Mouse (Mus musculus): ENCODE measurements at regions not wholly inside any gene's neighbourhood (a gene's known extent, or its start where the extent isn't known, plus 50 kb on each side); places are given as distances from the start of the nearest gene placed in this dataset.

DNA sequence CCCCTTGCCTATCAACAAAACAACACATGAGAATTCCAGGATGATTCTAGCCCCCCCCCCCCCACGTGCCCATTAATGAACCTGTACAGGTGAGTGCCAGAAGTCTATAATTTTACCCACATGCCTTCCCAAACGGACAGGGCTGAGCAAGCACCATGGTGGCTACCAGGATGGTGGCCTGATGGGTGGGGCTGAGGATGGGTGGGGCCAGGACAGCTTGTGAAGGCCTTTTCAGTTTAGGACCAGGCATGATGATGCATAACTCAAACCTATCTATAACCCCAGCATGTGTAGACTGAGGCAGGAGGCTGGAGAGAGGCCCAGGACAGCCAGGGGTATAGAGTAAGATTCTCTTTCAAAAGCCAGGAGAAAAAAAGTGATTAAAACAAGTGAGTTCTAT lies 57.0 kb upstream of the Lemd2 start:
- no peak for DNase-seq
- TF ChIP-seq POLR2A (IDR thresholded peaks at IDR 0.05; ENCODE audit: low read depth, low read length) (no peak), CTCF (conservative IDR thresholded peaks at IDR 0.05; ENCODE audit: insufficient read depth, insufficient read length, low read depth, low read length) (no peak)
- Histone ChIP-seq H3K4me1 (ENCODE audit: control insufficient read depth, insufficient read depth, low read length) (no peaks in the 10 kb centered on the region), H3K36me3 (ENCODE audit: control insufficient read depth, insufficient read depth, low read length) (no peaks in the 10 kb centered on the region), H3K27ac (ENCODE audit: insufficient read depth, low read depth, low read length) (no peak overlapping the region), H3K27me3 (replicated peaks; ENCODE audit: control insufficient read depth, insufficient read depth, low read length) (no peaks in the 10 kb centered on the region; the same call in 1 of the 2 replicates), H3K4me3 (ENCODE audit: insufficient read depth, low read depth, low read length) (no peak overlapping the region)
- 66% methylated on average over 2 of the region's 2 CpGs for WGBS

DNA sequence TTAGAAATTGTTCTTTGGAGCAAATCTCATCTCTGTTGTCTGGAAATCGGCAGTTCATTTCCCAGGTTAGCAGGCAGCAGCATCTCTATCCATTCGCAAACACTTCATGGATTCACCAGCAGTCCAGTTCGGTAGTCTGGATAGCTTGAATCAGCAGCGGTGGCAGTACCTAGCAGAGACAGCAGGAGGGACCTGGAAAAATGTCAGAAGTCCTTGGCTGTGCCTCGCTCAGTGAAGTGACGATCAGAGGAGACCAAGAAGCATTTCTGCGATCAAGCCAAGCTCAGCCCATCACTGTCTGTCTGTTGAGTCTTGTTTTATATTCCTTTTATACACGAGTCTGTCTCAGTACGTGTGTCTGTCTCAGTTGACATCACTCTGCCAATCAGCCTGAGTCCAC lies 55.8 kb upstream of the Lemd2 start:
- Histone ChIP-seq H3K4me3 (ENCODE audit: insufficient read depth, low read depth, low read length) (no peak overlapping the region), H3K27me3 (replicated peaks; ENCODE audit: control insufficient read depth, insufficient read depth, low read length) (no peaks in the 10 kb centered on the region; the same call in 1 of the 2 replicates), H3K4me1 (ENCODE audit: control insufficient read depth, insufficient read depth, low read length) (no peaks in the 10 kb centered on the region), H3K27ac (ENCODE audit: insufficient read depth, low read depth, low read length) (no peak overlapping the region), H3K36me3 (ENCODE audit: control insufficient read depth, insufficient read depth, low read length) (no peaks in the 10 kb centered on the region)
- 93% methylated on average over 9 of the region's 9 CpGs for WGBS
- TF ChIP-seq POLR2A (IDR thresholded peaks at IDR 0.05; ENCODE audit: low read depth, low read length) (no peak), CTCF (conservative IDR thresholded peaks at IDR 0.05; ENCODE audit: insufficient read depth, insufficient read length, low read depth, low read length) (no peak)
- DNase-seq = no peak

DNA sequence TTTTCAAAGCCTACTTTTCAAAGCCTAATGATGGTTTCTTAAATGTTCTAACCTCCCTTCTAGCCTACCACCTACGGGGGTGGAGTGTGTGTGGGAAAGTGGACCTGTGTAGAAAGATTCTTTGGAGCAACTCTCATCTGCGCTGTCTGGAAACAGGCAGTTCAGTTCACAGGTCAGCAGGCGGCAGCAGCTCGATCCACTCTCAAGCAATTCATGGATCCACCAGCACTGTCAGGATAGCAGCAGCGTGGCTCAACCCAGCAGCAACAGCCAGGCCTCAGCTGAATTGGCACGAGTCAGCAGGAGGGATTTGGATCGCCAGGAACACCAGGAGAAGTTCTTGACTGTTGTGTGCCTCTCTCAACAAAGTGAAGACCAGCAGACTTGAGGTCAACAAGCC lies 53.1 kb upstream of the Lemd2 start:
- no peak for TF ChIP-seq POLR2A (IDR thresholded peaks at IDR 0.05; ENCODE audit: low read depth, low read length)
- no peak; the same call in 1 of the 2 replicates for TF ChIP-seq CTCF (conservative IDR thresholded peaks at IDR 0.05; ENCODE audit: insufficient read depth, insufficient read length, low read depth, low read length)
- 43% methylated on average over 7 of the region's 7 CpGs for WGBS

DNA sequence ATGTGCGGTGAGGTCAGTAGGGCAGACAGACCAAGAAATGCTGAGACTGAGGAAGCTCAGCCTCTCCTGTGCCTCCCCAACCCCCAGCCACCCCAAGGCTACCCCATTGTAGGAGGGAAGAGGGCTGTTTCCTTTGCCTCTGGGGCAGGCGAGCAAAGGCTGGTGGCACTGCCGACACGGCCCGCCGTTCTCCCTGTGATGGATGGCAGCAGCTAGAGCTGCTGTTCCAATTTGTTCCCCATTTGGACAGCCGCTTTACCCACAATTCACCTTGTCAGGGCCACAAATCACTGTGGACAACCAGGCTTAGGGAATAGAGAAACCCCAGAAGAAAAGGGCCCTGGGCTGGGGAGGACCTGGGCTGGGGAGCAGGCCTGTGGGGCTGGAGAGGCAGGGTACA lies 51.5 kb upstream of the Lemd2 start:
- Histone ChIP-seq H3K4me1 (ENCODE audit: control insufficient read depth, insufficient read depth, low read length) (no peaks in the 10 kb centered on the region), H3K36me3 (ENCODE audit: control insufficient read depth, insufficient read depth, low read length) (no peaks in the 10 kb centered on the region), H3K27me3 (replicated peaks; ENCODE audit: control insufficient read depth, insufficient read depth, low read length) (no peaks in the 10 kb centered on the region), H3K27ac (ENCODE audit: insufficient read depth, low read depth, low read length) (no peak overlapping the region), H3K4me3 (ENCODE audit: insufficient read depth, low read depth, low read length) (no peak overlapping the region)
- TF ChIP-seq CTCF (conservative IDR thresholded peaks at IDR 0.05; ENCODE audit: insufficient read depth, insufficient read length, low read depth, low read length) = no peak
- no peak for TF ChIP-seq POLR2A (IDR thresholded peaks at IDR 0.05; ENCODE audit: low read depth, low read length)
- WGBS = 50% methylated on average over 7 of the region's 7 CpGs
- DNase-seq = no peak

More for the DNA sequence above, 53.1 kb upstream of the Lemd2 start:
- Histone ChIP-seq H3K27ac (ENCODE audit: insufficient read depth, low read depth, low read length) (no peak overlapping the region), H3K27me3 (replicated peaks; ENCODE audit: control insufficient read depth, insufficient read depth, low read length) (no peaks in the 10 kb centered on the region), H3K36me3 (ENCODE audit: control insufficient read depth, insufficient read depth, low read length) (no peaks in the 10 kb centered on the region), H3K4me1 (ENCODE audit: control insufficient read depth, insufficient read depth, low read length) (no peaks in the 10 kb centered on the region), H3K4me3 (ENCODE audit: insufficient read depth, low read depth, low read length) (no peak overlapping the region)
- DNase-seq = peak; percentile 56

All from kidney, adult 2 months (tissue).